Comparison of ENCODE assay signal across 9 mouse cellular contexts in the genomic region with DNA sequence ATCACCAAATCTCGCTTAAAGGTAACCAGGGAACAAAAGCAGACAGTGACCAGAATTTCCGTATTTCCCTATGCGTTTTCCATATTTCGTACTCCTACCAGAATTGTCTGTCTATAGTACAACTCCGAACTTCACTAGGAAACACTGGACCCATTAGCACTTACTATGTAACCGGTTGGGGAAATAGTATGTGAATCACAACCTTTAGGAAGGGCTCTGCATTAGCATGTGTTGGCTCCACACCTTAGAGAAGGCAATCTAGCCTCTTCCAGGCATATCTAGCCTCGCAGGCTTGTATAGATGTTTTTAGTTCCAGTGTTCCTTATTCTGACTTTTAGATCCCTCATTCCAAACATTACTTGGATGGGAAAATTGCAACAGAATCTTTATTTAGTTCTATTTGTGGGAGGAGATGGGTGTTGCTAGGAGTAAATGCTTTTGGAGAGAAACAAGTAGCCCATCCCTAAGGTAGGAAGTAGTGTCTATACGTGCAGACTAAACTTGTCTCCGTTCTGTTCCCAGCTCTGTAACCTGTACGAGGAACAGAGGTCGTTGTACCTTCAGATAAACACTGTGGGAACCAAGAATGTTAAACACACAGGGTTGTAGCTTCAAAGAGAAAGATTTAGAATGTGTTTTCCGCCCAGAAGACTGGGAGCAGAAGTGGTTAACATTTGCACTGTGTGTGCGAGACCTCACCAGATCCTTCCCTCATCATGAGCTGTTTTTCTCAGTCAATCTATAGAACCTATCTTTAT. TPM values are rescaled to one million over a fixed set of nuclear protein-coding genes. Genes with fewer than 3 reads are reported as not detected.
DNase-seq lines count a peak whose midpoint lies in the region; ATAC-seq and TF ChIP-seq lines count a peak whose summit lies in the region.
"Had no signal": no experiment of that assay in that cellular context is flagged by ENCODE, and none has a peak within 500 bp of the region (broad histone marks: within the 10 kb centered on the region; RNA-seq: fewer than 3 reads in every experiment).

No protein-coding gene starts in this region.

- intact Hi-C loops in heart, adult 2 months (cut with DNase I) = no loop called here

- H3K4me3 ChIP-seq in heart, adult 2 months = peak overlapping the region; percentile 71
- H3K4me3 ChIP-seq in C2C12 (ENCODE audit: insufficient read depth, poor library complexity, severe bottlenecking) = peak overlapping the region; percentile 43
- peak overlapping the region; percentile 47 for H3K4me3 ChIP-seq in forebrain, embryonic 14.5 days (ENCODE audit: low read depth, low read length)
- peak overlapping the region; percentile 64 to 65 for H3K4me3 ChIP-seq in liver, embryonic 14.5 days (ENCODE audit: insufficient read depth in 1 of 2, low read depth in 2 of 2, low read length in 2 of 2)

- H3K27me3 ChIP-seq in heart, adult 2 months (ENCODE audit: control insufficient read depth, insufficient read depth, low read length) = no peaks in the 10 kb centered on the region
- H3K27me3 ChIP-seq in C2C12 (ENCODE audit: control insufficient read depth, insufficient read depth, insufficient read length) = no peaks in the 10 kb centered on the region
- no peaks in the 10 kb centered on the region for H3K27me3 ChIP-seq in forebrain, embryonic 14.5 days (replicated peaks; ENCODE audit: control insufficient read depth, insufficient read depth, low read length)
- H3K27me3 ChIP-seq in liver, embryonic 14.5 days (ENCODE audit: control insufficient read depth, insufficient read depth, low read length) = no peaks in the 10 kb centered on the region

- peak; percentile 21; the same call in 1 of the 2 replicates for ATAC-seq in forebrain, embryonic 14.5 days
- no peak for ATAC-seq in liver, embryonic 14.5 days (ENCODE audit: insufficient read depth)

- TF ChIP-seq POLR2A in heart, adult 2 months (IDR thresholded peaks at IDR 0.05; ENCODE audit: insufficient read depth, low read depth, low read length) = no peak

- TF ChIP-seq CTCF in heart, adult 2 months (IDR thresholded peaks at IDR 0.05) = no peak
- TF ChIP-seq CTCF in C2C12 (IDR thresholded peaks at IDR 0.05; ENCODE audit: control insufficient read depth, insufficient read depth, insufficient read length) = no peak
- no peak for TF ChIP-seq CTCF in liver, embryonic 14.5 days (IDR thresholded peaks at IDR 0.05; ENCODE audit: low read depth)

- WGBS in heart, adult 2 months = 37% methylated on average over 13 of the region's 13 CpGs
- 48% methylated on average over 13 of the region's 13 CpGs for WGBS in forebrain, embryonic 14.5 days
- WGBS in liver, embryonic 14.5 days (ENCODE audit: insufficient replicate concordance) = 32% methylated on average over 13 of the region's 13 CpGs

- H3K36me3 ChIP-seq in heart, adult 2 months (ENCODE audit: control insufficient read depth, insufficient read depth, low read length) = no peaks in the 10 kb centered on the region
- H3K36me3 ChIP-seq in C2C12 (ENCODE audit: control insufficient read depth, insufficient read depth) = no peaks in the 10 kb centered on the region
- peaks cover 16% of the 10 kb centered on the region; the same call in 1 of the 2 replicates for H3K36me3 ChIP-seq in forebrain, embryonic 14.5 days (ENCODE audit: control insufficient read depth, insufficient read depth, low read length)
- H3K36me3 ChIP-seq in liver, embryonic 14.5 days (replicated peaks; ENCODE audit: control insufficient read depth, insufficient read depth, low read depth) = no peaks in the 10 kb centered on the region

- H3K79me3 ChIP-seq in C2C12 (ENCODE audit: low read depth) = no peaks in the 10 kb centered on the region

- peak overlapping the region; percentile 83 for H3K27ac ChIP-seq in heart, adult 2 months
- H3K27ac ChIP-seq in forebrain, embryonic 14.5 days (ENCODE audit: low read depth, low read length) = no peak overlapping the region
- no peak overlapping the region for H3K27ac ChIP-seq in liver, embryonic 14.5 days

- no peak overlapping the region for H3ac ChIP-seq in C2C12 (ENCODE audit: control insufficient read depth, insufficient read length, low read depth)

- H3K4me2 ChIP-seq in forebrain, embryonic 14.5 days (ENCODE audit: low read length) = peak overlapping the region; percentile 62
- H3K4me2 ChIP-seq in liver, embryonic 14.5 days (ENCODE audit: low read depth) = peak overlapping the region; percentile 97

- H3K79me2 ChIP-seq in heart, adult 2 months (replicated peaks; ENCODE audit: control insufficient read depth, insufficient read depth, low read length) = no peaks in the 10 kb centered on the region
- H3K79me2 ChIP-seq in C2C12 (ENCODE audit: control insufficient read depth, insufficient read depth) = no peaks in the 10 kb centered on the region

- no peak for DNase-seq in heart, adult 2 months
- DNase-seq in heart, adult 9 months (ENCODE audit: low spot score in 2 of 2) = no peak
- DNase-seq in forebrain, embryonic 14.5 days (ENCODE audit: low spot score) = no peak
- no peak for DNase-seq in liver, embryonic 14.5 days (ENCODE audit: low read depth in 3 of 3, low spot score in 3 of 3)
- DNase-seq in ovary, postnatal 14 days (ENCODE audit: low spot score) = no peak
- DNase-seq in urinary bladder, postnatal 10 days (ENCODE audit: low spot score) = no peak
- DNase-seq in cerebellum, postnatal 4 days (ENCODE audit: low spot score in 2 of 2) = no peak

- H3K9ac ChIP-seq in heart, adult 2 months (ENCODE audit: low read depth, low read length) = peak overlapping the region; percentile 20
- H3K9ac ChIP-seq in forebrain, embryonic 14.5 days (ENCODE audit: low read length) = peak overlapping the region; percentile 71
- peak overlapping the region; percentile 36 for H3K9ac ChIP-seq in liver, embryonic 14.5 days (replicated peaks)

- no peaks in the 10 kb centered on the region for H3K9me3 ChIP-seq in forebrain, embryonic 14.5 days (replicated peaks; ENCODE audit: control insufficient read depth, low read length)
- no peaks in the 10 kb centered on the region for H3K9me3 ChIP-seq in liver, embryonic 14.5 days (ENCODE audit: control insufficient read depth, low read length)

- no peaks in the 10 kb centered on the region; the same call in 1 of the 2 replicates for H3K4me1 ChIP-seq in heart, adult 2 months (ENCODE audit: control insufficient read depth, insufficient read depth, low read length)
- H3K4me1 ChIP-seq in forebrain, embryonic 14.5 days (ENCODE audit: control insufficient read depth, insufficient read depth, low read length) = peaks cover 15% of the 10 kb centered on the region
- H3K4me1 ChIP-seq in liver, embryonic 14.5 days (replicated peaks; ENCODE audit: control insufficient read depth in 2 of 2, insufficient read depth in 2 of 2, low read length in 1 of 2) = peaks cover 14 to 19% of the 10 kb centered on the region in 2 experiments

- TF ChIP-seq EP300 in heart, adult 2 months (IDR thresholded peaks at IDR 0.05; ENCODE audit: insufficient read depth, low read depth, low read length) = no peak
- TF ChIP-seq EP300 in liver, embryonic 14.5 days (IDR thresholded peaks at IDR 0.05; ENCODE audit: low read depth) = no peak

TF ChIP-seq in C2C12, 6 proteins besides CTCF, POLR2A, EP300 and RAD21:
- TF ChIP-seq MYOD1 (IDR thresholded peaks at IDR 0.05; ENCODE audit: control insufficient read depth, insufficient read length, low read depth) = no peak
- TF ChIP-seq CEBPB (IDR thresholded peaks at IDR 0.05; ENCODE audit: low read depth) = no peak
- no peak for TF ChIP-seq USF1 (IDR thresholded peaks at IDR 0.05; ENCODE audit: low read depth)
- no peak for TF ChIP-seq FOSL1 (IDR thresholded peaks at IDR 0.05; ENCODE audit: insufficient read depth, low read length, poor library complexity, severe bottlenecking)
- TF ChIP-seq MAX (IDR thresholded peaks at IDR 0.05) = no peak
- TF ChIP-seq MYOG (IDR thresholded peaks at IDR 0.05; ENCODE audit: control insufficient read depth, extremely low read depth, insufficient read length) = no peak

RNA-seq across cellular contexts. Expression of a gene that starts 4.8 kb away (rescaled TPM):
- 10 to 100 TPM; 22.9 to 28.1 TPM for total RNA-seq in heart, adult 2 months (2021)
- 29.9 and 36.4 TPM in 2 replicates for polyA plus RNA-seq in heart, adult 2 months (2012; rRNA removed)
- 15.2 TPM for polyA plus RNA-seq in C2C12 (2012; fragmentation: generic; extraction: Trizol)
- 109 TPM in 2 replicates for polyA plus RNA-seq in forebrain, embryonic 14.5 days (2014; fragmentation: Nextera tagmentation; extraction: Ambion mirVana)
- 14.0 and 21.9 TPM in 2 replicates for polyA plus RNA-seq in liver, embryonic 14.5 days (2012; rRNA removed)
- 26.2 and 28.3 TPM in 2 replicates for polyA plus RNA-seq in liver, embryonic 14.5 days (2014; fragmentation: Nextera tagmentation; extraction: Ambion mirVana)

RNA-seq across cellular contexts. Expression of a gene that starts 4.9 kb away (rescaled TPM):
- 1 to 10 TPM; 1.8 to 5.4 TPM for total RNA-seq in heart, adult 2 months (2021)
- 4.3 and 5.2 TPM in 2 replicates for polyA plus RNA-seq in heart, adult 2 months (2012; rRNA removed)
- 0.05 TPM for polyA plus RNA-seq in C2C12 (2012; fragmentation: generic; extraction: Trizol)
- polyA plus RNA-seq in forebrain, embryonic 14.5 days (2014; fragmentation: Nextera tagmentation; extraction: Ambion mirVana) = 0.46 and 0.74 TPM in 2 replicates
- 0.65 and 0.75 TPM in 2 replicates for polyA plus RNA-seq in liver, embryonic 14.5 days (2012; rRNA removed)
- 0.10 and 0.67 TPM in 2 replicates for polyA plus RNA-seq in liver, embryonic 14.5 days (2014; fragmentation: Nextera tagmentation; extraction: Ambion mirVana)

RNA-seq across cellular contexts. Expression of a gene that starts 27.9 kb away (rescaled TPM):
- total RNA-seq in heart, adult 2 months (2021) = not detected
- not detected in 2 replicates for polyA plus RNA-seq in heart, adult 2 months (2012; rRNA removed)
- 0.05 TPM for polyA plus RNA-seq in C2C12 (2012; fragmentation: generic; extraction: Trizol)
- polyA plus RNA-seq in forebrain, embryonic 14.5 days (2014; fragmentation: Nextera tagmentation; extraction: Ambion mirVana) = 3.9 and 4.0 TPM in 2 replicates
- polyA plus RNA-seq in liver, embryonic 14.5 days (2012; rRNA removed) = not detected in 2 replicates
- polyA plus RNA-seq in liver, embryonic 14.5 days (2014; fragmentation: Nextera tagmentation; extraction: Ambion mirVana) = not detected in 2 replicates
- polyA plus RNA-seq: CD4-positive, CD25-positive, alpha-beta regulatory T cell, adult 4 months had no signal

RNA-seq across cellular contexts. Expression of a gene that starts 37.2 kb away (rescaled TPM):
- total RNA-seq in heart, adult 2 months (2021) = under 1 TPM in 1 of 2 experiments, not detected in 1; 0.73 TPM
- polyA plus RNA-seq in heart, adult 2 months (2012; rRNA removed) = 0.26 and 0.39 TPM in 2 replicates
- polyA plus RNA-seq in C2C12 (2012; fragmentation: generic; extraction: Trizol) = 0.41 TPM
- 2.3 and 3.2 TPM in 2 replicates for polyA plus RNA-seq in forebrain, embryonic 14.5 days (2014; fragmentation: Nextera tagmentation; extraction: Ambion mirVana)
- 0.36 and 0.45 TPM in 2 replicates for polyA plus RNA-seq in liver, embryonic 14.5 days (2012; rRNA removed)
- 0.76 and 1.2 TPM in 2 replicates for polyA plus RNA-seq in liver, embryonic 14.5 days (2014; fragmentation: Nextera tagmentation; extraction: Ambion mirVana)

RNA-seq across cellular contexts. Expression of a gene that starts 48.4 kb away (rescaled TPM):
- not detected for total RNA-seq in heart, adult 2 months (2021)
- polyA plus RNA-seq in heart, adult 2 months (2012; rRNA removed) = 0.14 TPM in 1 of 2 replicates, not detected in the other
- polyA plus RNA-seq in C2C12 (2012; fragmentation: generic; extraction: Trizol) = not detected
- polyA plus RNA-seq in forebrain, embryonic 14.5 days (2014; fragmentation: Nextera tagmentation; extraction: Ambion mirVana) = not detected in 2 replicates
- 0.02 TPM in 1 of 2 replicates, not detected in the other for polyA plus RNA-seq in liver, embryonic 14.5 days (2012; rRNA removed)
- polyA plus RNA-seq in liver, embryonic 14.5 days (2014; fragmentation: Nextera tagmentation; extraction: Ambion mirVana) = not detected in 2 replicates

Comparison
In these comparisons a context has a peak if more than half of its experiments do, and no peak if none do; other contexts are left out.
1. H3K9ac ChIP-seq: peak in every context shown above with its lines; median percentile 71 in forebrain, embryonic 14.5 days; 36 in liver, embryonic 14.5 days; 20 in heart, adult 2 months.